Mouse (Mus musculus) adrenal gland, postnatal 10 days (tissue): ENCODE data around the gene Hecw2. TPM values are rescaled to one million over a fixed set of nuclear protein-coding genes. Genes with fewer than 3 reads are reported as not detected.
A peak's percentile ranks its signal among the peaks of the same experiment; 100 is the strongest.

Source experiments
- DNase-seq: peaks from one replicate; pipeline ENCODE4 v3.0.0; 2021; ENCODE audit warnings: mixed read lengths
- microRNA-seq: library from miRNA; unstranded; fragments of <30 nt; microRNA quantifications from one replicate; pipeline ENCODE4 v1.2.0, GENCODE M21; 2021
- total RNA-seq, 2 experiments: library from RNA; stranded (reverse); gene quantifications; 2 replicates each; pipeline ENCODE4 v1.2.3; 2021

Hecw2 gene
- total RNA-seq, 2 experiments from 2014 or later = 8.9 to 13.0 TPM

GRCm38 (mm10) chr1:53781311-53781710, 413.7 kb downstream of the Hecw2 start:
- no peak for DNase-seq

DNA sequence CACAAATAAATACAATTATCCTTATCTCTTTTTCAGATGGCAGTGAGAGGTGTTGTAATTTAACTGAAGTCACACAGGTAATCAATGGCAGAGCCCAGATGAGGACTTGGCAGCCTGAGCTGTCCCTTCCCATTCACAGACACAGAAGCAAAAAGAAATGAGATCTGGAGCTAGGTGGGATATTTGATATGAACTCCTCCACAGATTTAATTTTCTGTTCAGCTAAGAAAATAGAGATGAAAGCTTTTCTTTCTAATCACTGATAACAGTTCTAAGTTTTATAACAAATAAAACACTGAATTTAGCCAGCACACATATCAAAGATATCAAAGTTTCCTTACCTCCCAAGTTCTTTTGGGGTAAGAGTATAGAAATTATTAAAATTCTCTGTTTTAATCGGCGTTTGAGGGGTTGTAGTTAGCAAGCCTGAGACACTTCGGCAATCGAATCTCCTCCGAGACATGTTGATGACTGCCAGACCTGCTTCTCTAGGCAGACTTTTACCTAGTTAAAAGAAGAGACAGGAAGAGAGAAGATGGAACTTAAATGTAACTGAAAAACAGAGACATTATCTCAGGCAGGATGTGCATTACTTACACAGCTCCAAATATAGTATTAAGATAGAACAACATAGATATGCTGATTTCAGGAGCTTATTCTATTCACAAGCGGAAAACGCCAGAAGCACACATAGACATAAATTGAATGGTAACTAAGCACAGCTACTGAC, 418.6 kb downstream of the Hecw2 start:
- no peak for DNase-seq

- DNase-seq = no peak
Measured at GRCm38 (mm10) chr1:53775545-53775944, 419.4 kb downstream of the Hecw2 start.

DNA sequence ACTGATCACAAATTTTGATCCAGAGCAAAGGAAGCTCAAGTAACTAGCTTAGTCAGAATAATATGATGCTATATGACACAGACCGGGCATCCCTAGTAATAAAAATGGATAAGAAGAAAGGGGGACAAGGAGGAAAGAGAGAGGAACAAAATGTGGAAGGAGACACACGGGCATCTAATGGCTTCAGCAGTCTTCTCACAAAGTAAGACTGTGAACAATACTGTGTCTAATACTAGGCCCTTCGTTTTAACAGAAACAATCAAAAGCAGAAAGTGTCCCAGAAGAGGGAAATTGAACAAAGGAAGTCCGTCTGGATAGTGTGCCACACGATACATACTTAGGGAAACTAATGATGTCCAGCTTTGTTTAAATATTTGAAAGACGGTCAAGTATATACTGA, 419.9 kb downstream of the Hecw2 start:
- DNase-seq = no peak

DNA sequence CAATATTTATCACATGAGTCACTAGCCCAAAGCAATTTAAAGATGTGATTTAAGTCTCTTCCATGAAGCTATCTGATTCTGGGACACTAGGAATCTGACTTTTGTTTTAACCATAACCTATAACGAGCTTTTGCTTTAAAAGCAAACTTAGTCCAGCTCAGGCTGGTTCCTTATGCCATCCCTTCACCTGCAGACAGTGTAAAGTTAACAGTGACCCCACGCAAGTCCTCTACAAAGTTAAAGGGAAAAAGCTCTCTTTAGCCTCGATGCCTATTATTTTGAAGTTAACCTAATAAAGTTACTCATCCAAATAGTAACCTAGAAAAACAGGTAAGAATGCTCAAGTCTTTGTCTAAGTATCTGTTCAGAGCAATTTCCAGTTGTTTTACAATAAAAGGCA, 420.4 kb downstream of the Hecw2 start:
- no peak for DNase-seq

- DNase-seq = peak; percentile 7
Measured at GRCm38 (mm10) chr1:53773994-53774393, 421.0 kb downstream of the Hecw2 start.

- no peak for DNase-seq
Measured at GRCm38 (mm10) chr1:53772967-53773366, 422.0 kb downstream of the Hecw2 start.

DNA sequence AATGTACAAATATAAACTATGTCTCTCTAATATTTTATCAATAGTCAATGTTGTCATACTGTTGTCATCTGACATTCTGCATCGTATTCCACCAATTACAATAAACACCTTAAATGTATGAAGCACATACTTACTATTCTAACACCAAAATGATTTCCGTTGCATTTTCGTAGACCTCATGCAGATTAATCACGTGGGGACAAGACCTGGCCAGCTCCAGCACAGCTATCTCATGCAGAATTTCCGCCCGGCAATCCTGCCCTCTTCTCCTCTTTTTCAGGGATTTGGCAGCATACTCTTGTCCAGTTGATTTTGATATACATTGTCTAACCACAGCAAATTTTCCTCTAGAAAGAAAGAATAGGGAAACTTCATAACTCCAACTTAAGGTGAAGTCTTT, 423.5 kb downstream of the Hecw2 start:
- no peak for DNase-seq

GRCm38 (mm10) chr1:53766112-53766511, 428.9 kb downstream of the Hecw2 start:
- no peak for DNase-seq

- DNase-seq = no peak
Measured at GRCm38 (mm10) chr1:53757316-53757715, 437.7 kb downstream of the Hecw2 start.

Small RNAs within 50 kb of the gene (microRNA-seq; reads per million reads assigned to microRNA genes)
- gene Mir7681 = not detected

Other genes with a start within 250 kb of the Hecw2 start
- gene Ccdc150, start 55.5 kb upstream of the Hecw2 start, total RNA-seq = under 1 TPM; 0.15 to 0.55 TPM
- 10 to 100 TPM; 18.3 to 28.4 TPM for gene Gtf3c3, start 243.8 kb upstream of the Hecw2 start, total RNA-seq